Mouse (Mus musculus): Measurements from ENCODE around the gene Nolc1. TPM values are rescaled to one million over a fixed set of nuclear protein-coding genes. Genes with fewer than 3 reads are reported as not detected.

Nolc1 gene
- polyA plus RNA-seq, 1 experiment from 2014 or later: 105 TPM

- Histone ChIP-seq H3K27ac (ENCODE audit: low read depth) (peak overlapping the region; percentile 99), H3K27me3 (ENCODE audit: insufficient read depth, low read length) (no peaks in the 10 kb centered on the region), H3K4me1 (ENCODE audit: insufficient read depth) (peaks cover 40% of the 10 kb centered on the region), H3K36me3 (ENCODE audit: insufficient read depth) (no peaks in the 10 kb centered on the region), H3K9me3 (ENCODE audit: low read depth, low read length) (no peaks in the 10 kb centered on the region), H3K9ac (peak overlapping the region; percentile 98; the same call in 1 of the 2 replicates), H3K4me2 (peak overlapping the region; percentile 77), H3K4me3 (ENCODE audit: low read depth, low read length) (peak overlapping the region; percentile 88)
- 50% methylated on average over 7 of the region's 7 CpGs for WGBS
- TF ChIP-seq CTCF (IDR thresholded peaks at IDR 0.05; ENCODE audit: low read depth): no peak
- DNase-seq (peak; percentile 55), ATAC-seq (ENCODE audit: insufficient read depth) (no peak)
Measured at GRCm38 (mm10) chr19:46043380-46043779, 32.3 kb upstream of the Nolc1 start.

DNA sequence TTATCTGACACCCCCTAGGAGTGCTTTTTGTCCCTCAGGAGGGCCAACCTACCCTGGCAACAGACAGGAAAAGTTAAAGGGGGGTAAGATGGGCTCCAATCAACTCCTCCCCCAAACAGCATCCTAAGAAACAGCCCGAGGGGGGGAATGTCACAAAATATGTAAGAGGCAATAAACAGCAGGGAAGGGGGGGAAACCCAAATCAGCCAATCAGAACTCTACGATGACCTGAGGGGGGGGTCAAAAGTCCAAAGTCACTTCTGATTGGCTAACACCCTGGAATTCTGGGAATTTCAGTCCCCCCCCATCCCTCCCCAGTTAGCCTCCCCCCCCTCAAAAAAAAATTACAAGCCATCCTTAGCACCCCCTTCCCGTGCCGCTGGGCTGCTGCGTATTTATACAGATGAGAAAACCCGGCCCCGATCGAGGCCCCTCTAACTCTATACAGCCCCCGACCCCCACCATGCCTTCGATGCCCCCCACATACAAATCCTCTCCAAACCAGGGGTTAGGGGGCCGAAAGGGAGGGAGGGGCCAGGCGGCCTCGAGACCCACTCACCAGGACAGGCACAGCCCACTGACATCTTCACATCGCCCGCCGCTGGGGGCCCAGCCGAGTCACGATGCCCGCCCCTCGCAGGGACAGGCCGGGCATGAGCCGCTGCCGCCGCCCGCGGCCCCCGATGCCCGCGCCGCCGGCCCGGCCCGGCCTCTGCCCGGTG lies 31.2 kb upstream of the Nolc1 start, which contains the start of gene Pprc1:
Gene Pprc1 (plus strand): TSS at position 616 of the 722 bp plus-strand sequence.
- DNase-seq (peak; percentile 82), ATAC-seq (ENCODE audit: insufficient read depth) (peak; percentile 2; the same call in 1 of the 2 replicates)
- Histone ChIP-seq H3K9me3 (ENCODE audit: low read depth, low read length) (no peaks in the 10 kb centered on the region), H3K27ac (ENCODE audit: low read depth) (peak within 1 kb of the TSS; percentile 99), H3K4me3 (ENCODE audit: low read depth, low read length) (peak within 1 kb of the TSS; percentile 88), H3K27me3 (ENCODE audit: insufficient read depth, low read length) (no peaks in the 10 kb centered on the region), H3K4me2 (peak within 1 kb of the TSS; percentile 77), H3K9ac (peak within 1 kb of the TSS; percentile 98), H3K36me3 (ENCODE audit: insufficient read depth) (no peaks in the 10 kb centered on the region), H3K4me1 (ENCODE audit: insufficient read depth) (peaks cover 40% of the 10 kb centered on the region)
- TF ChIP-seq CTCF (IDR thresholded peaks at IDR 0.05; ENCODE audit: low read depth): no peak
- WGBS: under 1% methylated on average over 34 of the region's 34 CpGs

DNA sequence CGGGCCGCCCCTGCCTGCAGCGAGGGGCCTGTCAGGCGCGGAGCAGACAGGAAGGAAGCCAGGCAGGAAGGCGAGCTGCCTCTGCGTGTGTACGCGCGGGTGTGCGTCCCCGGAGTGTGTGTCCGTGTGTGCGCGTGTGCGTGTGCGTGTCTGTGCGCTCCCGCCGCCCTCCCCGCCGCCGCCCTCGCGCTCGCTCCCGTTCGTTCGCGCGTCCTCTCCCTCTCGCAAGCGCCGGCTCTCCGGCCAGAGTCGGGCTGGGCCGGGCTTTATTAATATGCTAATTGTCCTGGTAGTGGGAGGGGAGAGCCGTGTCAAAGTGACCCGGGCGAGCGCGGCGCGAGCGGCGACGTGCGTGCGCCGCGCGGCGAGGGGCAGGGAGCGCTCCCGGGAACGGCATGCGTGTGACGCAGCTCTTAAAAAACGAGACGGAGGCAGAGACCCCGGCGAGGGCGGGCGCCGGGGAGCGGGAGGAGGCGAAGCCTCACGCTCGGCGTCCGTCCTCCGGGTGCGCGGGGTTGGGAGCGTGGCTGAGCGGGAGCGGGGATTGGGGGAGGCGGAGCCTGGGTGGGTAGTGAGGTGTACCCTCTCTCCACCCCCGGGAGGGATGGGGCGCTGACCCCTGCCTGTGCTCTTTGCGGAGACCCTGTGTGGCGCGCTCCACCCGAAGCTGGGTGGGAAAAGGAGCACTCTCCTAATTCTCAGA lies 30.5 kb upstream of the Nolc1 start, which contains the start of gene Ldb1:
Gene Ldb1 (minus strand): TSS at position 222 of the 703 bp plus-strand sequence.
- Histone ChIP-seq H3K27me3 (ENCODE audit: insufficient read depth, low read length) (no peaks in the 10 kb centered on the region), H3K27ac (ENCODE audit: low read depth) (peak within 1 kb of the TSS; percentile 99), H3K9ac (peak within 1 kb of the TSS; percentile 98), H3K4me3 (ENCODE audit: low read depth, low read length) (peak within 1 kb of the TSS; percentile 88), H3K9me3 (ENCODE audit: low read depth, low read length) (no peaks in the 10 kb centered on the region), H3K36me3 (ENCODE audit: insufficient read depth) (no peaks in the 10 kb centered on the region), H3K4me2 (peak within 1 kb of the TSS; percentile 77), H3K4me1 (ENCODE audit: insufficient read depth) (peaks cover 36% of the 10 kb centered on the region)
- ATAC-seq (ENCODE audit: insufficient read depth) (peak; percentile 72), DNase-seq (peak; percentile 92)
- under 1% methylated on average over 83 of the region's 84 CpGs for WGBS
- TF ChIP-seq CTCF (IDR thresholded peaks at IDR 0.05; ENCODE audit: low read depth): no peak

DNA sequence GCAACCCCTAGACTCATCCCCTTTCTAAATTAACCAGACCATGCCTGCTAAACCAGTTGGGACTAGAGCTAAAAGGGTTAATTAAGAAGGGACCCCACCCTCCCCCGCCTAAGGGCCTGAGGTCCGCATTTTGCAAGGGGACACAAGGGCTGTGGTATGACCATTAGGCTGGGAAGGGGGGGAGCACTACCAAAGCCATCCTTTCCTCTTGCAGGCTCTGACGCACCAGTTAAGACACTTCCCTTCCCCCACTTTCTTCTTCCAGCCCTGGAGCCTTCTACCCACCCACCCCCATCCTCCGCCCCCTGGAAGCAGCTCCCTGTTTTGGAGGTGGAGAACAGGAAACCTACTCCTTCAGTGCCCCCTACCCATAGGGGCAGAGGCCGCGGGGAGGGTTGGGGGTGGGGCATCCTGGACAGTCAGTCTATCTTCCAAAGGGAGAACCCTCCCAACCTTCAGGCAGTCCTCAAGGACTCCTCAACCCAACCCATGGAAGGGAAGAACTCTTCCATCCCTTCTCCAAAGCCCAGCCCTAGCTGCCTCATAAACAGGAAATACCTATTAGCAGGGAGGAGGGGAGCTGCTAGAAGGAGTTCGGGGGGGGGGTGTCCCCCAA lies 29.9 kb upstream of the Nolc1 start:
- H3K4me2 ChIP-seq: peak overlapping the region; percentile 77
- WGBS: 2% methylated on average over 7 of the region's 7 CpGs
- peaks cover 30% of the 10 kb centered on the region for H3K4me1 ChIP-seq (ENCODE audit: insufficient read depth)
- peak overlapping the region; percentile 98 for H3K9ac ChIP-seq
- peak overlapping the region; percentile 88 for H3K4me3 ChIP-seq (ENCODE audit: low read depth, low read length)
- ATAC-seq (ENCODE audit: insufficient read depth): peak; percentile 71
- H3K27me3 ChIP-seq (ENCODE audit: insufficient read depth, low read length): no peaks in the 10 kb centered on the region
- H3K36me3 ChIP-seq (ENCODE audit: insufficient read depth): no peaks in the 10 kb centered on the region
- peak overlapping the region; percentile 99 for H3K27ac ChIP-seq (ENCODE audit: low read depth)
- H3K9me3 ChIP-seq (ENCODE audit: low read depth, low read length): no peaks in the 10 kb centered on the region
- no peak for TF ChIP-seq CTCF (IDR thresholded peaks at IDR 0.05; ENCODE audit: low read depth)
- DNase-seq: peak; percentile 88

GRCm38 (mm10) chr19:46046621-46047025 lies 29.0 kb upstream of the Nolc1 start:
- DNase-seq: peak; percentile 67
- Histone ChIP-seq H3K9ac (no peak overlapping the region), H3K9me3 (ENCODE audit: low read depth, low read length) (no peaks in the 10 kb centered on the region), H3K4me2 (peak overlapping the region; percentile 77), H3K27ac (ENCODE audit: low read depth) (peak overlapping the region; percentile 99), H3K27me3 (ENCODE audit: insufficient read depth, low read length) (no peaks in the 10 kb centered on the region), H3K4me1 (ENCODE audit: insufficient read depth) (peaks cover 23% of the 10 kb centered on the region), H3K36me3 (ENCODE audit: insufficient read depth) (no peaks in the 10 kb centered on the region), H3K4me3 (ENCODE audit: low read depth, low read length) (peak overlapping the region; percentile 88)
- WGBS: 5% methylated on average over 10 of the region's 10 CpGs
- peak; percentile 43; the same call in 1 of the 2 replicates for TF ChIP-seq CTCF (IDR thresholded peaks at IDR 0.05; ENCODE audit: low read depth)
- ATAC-seq (ENCODE audit: insufficient read depth): no peak

GRCm38 (mm10) chr19:46047426-46047825 lies 28.2 kb upstream of the Nolc1 start:
- WGBS: 70% methylated on average over 2 of the region's 2 CpGs
- DNase-seq (no peak), ATAC-seq (ENCODE audit: insufficient read depth) (no peak)
- Histone ChIP-seq H3K4me3 (ENCODE audit: low read depth, low read length) (no peak overlapping the region), H3K27me3 (ENCODE audit: insufficient read depth, low read length) (no peaks in the 10 kb centered on the region), H3K9me3 (ENCODE audit: low read depth, low read length) (no peaks in the 10 kb centered on the region), H3K27ac (ENCODE audit: low read depth) (no peak overlapping the region), H3K4me2 (no peak overlapping the region), H3K9ac (no peak overlapping the region), H3K4me1 (ENCODE audit: insufficient read depth) (peaks cover 17% of the 10 kb centered on the region; the same call in 1 of the 2 replicates), H3K36me3 (ENCODE audit: insufficient read depth) (no peaks in the 10 kb centered on the region)
- TF ChIP-seq CTCF (IDR thresholded peaks at IDR 0.05; ENCODE audit: low read depth): no peak
